In the genomic region with DNA sequence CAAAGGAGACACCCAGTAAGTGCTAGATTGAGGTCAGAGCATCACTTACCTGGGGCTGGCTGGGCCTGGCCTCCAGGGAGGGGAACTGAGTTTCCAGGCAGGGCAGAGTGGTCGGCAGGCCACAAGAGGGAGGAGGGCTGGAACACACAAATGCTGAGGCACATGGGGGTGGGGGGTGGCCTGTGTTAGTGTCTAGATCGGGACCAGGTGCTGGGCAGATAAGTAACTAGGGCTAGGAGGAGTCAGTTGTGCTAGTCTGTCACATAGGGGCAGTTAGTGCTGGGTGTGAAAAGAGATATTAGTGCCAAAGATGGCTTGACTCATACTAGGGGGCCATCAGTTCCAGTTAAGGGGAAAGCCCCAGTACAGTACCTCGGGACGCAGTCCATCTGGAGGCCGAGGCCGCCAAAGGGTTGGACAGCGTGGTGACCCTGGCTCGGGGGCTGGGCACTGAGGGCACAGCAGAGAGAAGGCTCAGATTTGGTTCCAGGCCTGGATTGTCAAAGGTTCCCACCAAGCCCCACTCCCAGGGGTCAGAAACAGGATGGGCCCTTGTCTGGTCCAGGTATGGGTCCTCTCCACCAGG, we compare ENCODE assay signal across 21 mouse cellular contexts. TPM values are rescaled to one million over a fixed set of nuclear protein-coding genes. Genes with fewer than 3 reads are reported as not detected.
A peak's percentile ranks its signal among the peaks of the same experiment; 100 is the strongest.
DNase-seq lines count a peak whose midpoint lies in the region; ATAC-seq and TF ChIP-seq lines count a peak whose summit lies in the region.
"Had no signal": no experiment of that assay in that cellular context is flagged by ENCODE, and none has a peak within 500 bp of the region (broad histone marks: within the 10 kb centered on the region; RNA-seq: fewer than 3 reads in every experiment).

No protein-coding gene starts in this region.

- no peaks in the 10 kb centered on the region for H3K9me3 ChIP-seq in heart, embryonic 11.5 days (replicated peaks; ENCODE audit: control insufficient read depth, low read length)
- no peaks in the 10 kb centered on the region for H3K9me3 ChIP-seq in lung, postnatal 0 days (ENCODE audit: low read length)
- H3K9me3 ChIP-seq in liver, embryonic 16.5 days (replicated peaks; ENCODE audit: control insufficient read depth, low read length): no peaks in the 10 kb centered on the region
- H3K9me3 ChIP-seq in stomach, postnatal 0 days (ENCODE audit: control insufficient read depth, low read length): no peaks in the 10 kb centered on the region
- no peaks in the 10 kb centered on the region for H3K9me3 ChIP-seq in forebrain, embryonic 10.5 days
- H3K9me3 ChIP-seq: embryonic facial prominence, embryonic 12.5 days; forebrain, embryonic 13.5 days; G1E; hindbrain, embryonic 12.5 days had no signal

- TF ChIP-seq CTCF in lung, postnatal 0 days (IDR thresholded peaks at IDR 0.05): no peak
- no peak for TF ChIP-seq CTCF in stomach, postnatal 0 days (IDR thresholded peaks at IDR 0.05; ENCODE audit: low read depth)

- H3K4me3 ChIP-seq in heart, embryonic 11.5 days (ENCODE audit: low read depth, low read length): no peak overlapping the region
- no peak overlapping the region for H3K4me3 ChIP-seq in lung, postnatal 0 days (ENCODE audit: low read depth, low read length)
- H3K4me3 ChIP-seq in liver, embryonic 16.5 days (ENCODE audit: low read depth, low read length): no peak overlapping the region
- H3K4me3 ChIP-seq in stomach, postnatal 0 days (ENCODE audit: low read depth, low read length): no peak overlapping the region
- H3K4me3 ChIP-seq in forebrain, embryonic 10.5 days: no peak overlapping the region
- H3K4me3 ChIP-seq: embryonic facial prominence, embryonic 12.5 days; forebrain, embryonic 13.5 days; gastrocnemius, adult 2 months; hindbrain, embryonic 12.5 days had no signal

- DNase-seq in heart, adult 11 months: peak; percentile 91
- DNase-seq in lung, postnatal 0 days (ENCODE audit: low spot score): no peak
- DNase-seq in lung, postnatal 4 days: no peak
- no peak for DNase-seq in stomach, postnatal 0 days (ENCODE audit: low spot score)
- DNase-seq in forebrain, embryonic 10.5 days (ENCODE audit: extremely low spot score, low spot score): no peak
- no peak for DNase-seq in frontal cortex, adult 2 months (ENCODE audit: extremely low spot score in 1 of 2, low spot score in 1 of 2)
- DNase-seq: adrenal gland, postnatal 14 days; B cell, adult 2 months; cerebellum, adult 11-12 months; cerebellum, adult 9-10 months; forebrain, postnatal 0 days had no signal

- H3K9ac ChIP-seq in heart, embryonic 11.5 days (ENCODE audit: low read depth, low read length): no peak overlapping the region
- no peak overlapping the region for H3K9ac ChIP-seq in lung, postnatal 0 days (replicated peaks; ENCODE audit: low read depth)
- no peak overlapping the region for H3K9ac ChIP-seq in liver, embryonic 16.5 days (ENCODE audit: low read depth, low read length)
- no peak overlapping the region for H3K9ac ChIP-seq in stomach, postnatal 0 days (ENCODE audit: low read length)
- H3K9ac ChIP-seq: embryonic facial prominence, embryonic 12.5 days; forebrain, embryonic 13.5 days; forebrain, postnatal 0 days; hindbrain, embryonic 12.5 days had no signal

- no peaks in the 10 kb centered on the region for H3K27me3 ChIP-seq in heart, embryonic 11.5 days (ENCODE audit: control insufficient read depth, insufficient read depth, low read length)
- no peaks in the 10 kb centered on the region for H3K27me3 ChIP-seq in lung, postnatal 0 days (replicated peaks; ENCODE audit: insufficient read depth, low read length)
- no peaks in the 10 kb centered on the region for H3K27me3 ChIP-seq in liver, embryonic 16.5 days (ENCODE audit: control insufficient read depth, insufficient read depth, low read depth, low read length)
- no peaks in the 10 kb centered on the region for H3K27me3 ChIP-seq in stomach, postnatal 0 days (ENCODE audit: control insufficient read depth, insufficient read depth, low read length)
- H3K27me3 ChIP-seq in forebrain, embryonic 10.5 days (ENCODE audit: poor library complexity, severe bottlenecking): no peaks in the 10 kb centered on the region
- H3K27me3 ChIP-seq: embryonic facial prominence, embryonic 12.5 days; forebrain, embryonic 13.5 days; hindbrain, embryonic 12.5 days had no signal

- peaks cover 50% of the 10 kb centered on the region for H3K36me3 ChIP-seq in heart, embryonic 11.5 days (ENCODE audit: control insufficient read depth, insufficient read depth, low read length)
- H3K36me3 ChIP-seq in lung, postnatal 0 days (ENCODE audit: insufficient read depth, low read length): peaks cover 54% of the 10 kb centered on the region
- peaks cover 29% of the 10 kb centered on the region for H3K36me3 ChIP-seq in liver, embryonic 16.5 days (ENCODE audit: control insufficient read depth, insufficient read depth)
- H3K36me3 ChIP-seq in stomach, postnatal 0 days (ENCODE audit: control insufficient read depth, insufficient read depth, low read length): peaks cover 38% of the 10 kb centered on the region
- peaks cover 97% of the 10 kb centered on the region for H3K36me3 ChIP-seq in forebrain, embryonic 10.5 days (replicated peaks)

- no peak overlapping the region for H3K27ac ChIP-seq in heart, embryonic 11.5 days (ENCODE audit: low read depth, low read length)
- H3K27ac ChIP-seq in lung, postnatal 0 days (ENCODE audit: low read length): no peak overlapping the region
- H3K27ac ChIP-seq in liver, embryonic 16.5 days (ENCODE audit: low read length): no peak overlapping the region
- H3K27ac ChIP-seq in stomach, postnatal 0 days (replicated peaks): peak overlapping the region; percentile 49; the same call in 1 of the 2 replicates
- no peak overlapping the region for H3K27ac ChIP-seq in forebrain, embryonic 10.5 days
- H3K27ac ChIP-seq: embryonic facial prominence, embryonic 12.5 days; forebrain, embryonic 13.5 days; gastrocnemius, adult 2 months; hindbrain, embryonic 12.5 days had no signal

- no peak for ATAC-seq in heart, embryonic 11.5 days (replicated peaks; ENCODE audit: insufficient number of reproducible peaks, low FRiP score, low TSS enrichment)
- ATAC-seq in lung, postnatal 0 days: peak; percentile 56
- ATAC-seq in liver, embryonic 16.5 days (ENCODE audit: low read depth): peak; percentile 45
- no peak for ATAC-seq in stomach, postnatal 0 days (ENCODE audit: low FRiP score, low TSS enrichment)
- ATAC-seq: CD4-positive, CD25-positive, alpha-beta regulatory T cell, adult 4 months; forebrain, embryonic 13.5 days; forebrain, postnatal 0 days had no signal

- H3K4me2 ChIP-seq in heart, embryonic 11.5 days: no peak overlapping the region
- H3K4me2 ChIP-seq in lung, postnatal 0 days (replicated peaks; ENCODE audit: low read depth, low read length): no peak overlapping the region
- no peak overlapping the region for H3K4me2 ChIP-seq in liver, embryonic 16.5 days (ENCODE audit: low read depth, low read length)
- no peak overlapping the region for H3K4me2 ChIP-seq in stomach, postnatal 0 days (replicated peaks; ENCODE audit: low read depth)
- H3K4me2 ChIP-seq: embryonic facial prominence, embryonic 12.5 days; forebrain, embryonic 13.5 days; hindbrain, embryonic 12.5 days had no signal

- WGBS in heart, embryonic 11.5 days (ENCODE audit: insufficient replicate concordance): 84% methylated on average over 8 of the region's 8 CpGs
- 58% methylated on average over 8 of the region's 8 CpGs for WGBS in lung, postnatal 0 days
- WGBS in liver, embryonic 16.5 days (ENCODE audit: insufficient replicate concordance): 57% methylated on average over 8 of the region's 8 CpGs
- WGBS in stomach, postnatal 0 days: 82% methylated on average over 8 of the region's 8 CpGs
- 93% methylated on average over 8 of the region's 8 CpGs for WGBS in forebrain, embryonic 10.5 days

- H3K4me1 ChIP-seq in heart, embryonic 11.5 days (ENCODE audit: control insufficient read depth, insufficient read depth, low read length): no peaks in the 10 kb centered on the region
- no peaks in the 10 kb centered on the region; the same call in 1 of the 2 replicates for H3K4me1 ChIP-seq in lung, postnatal 0 days (ENCODE audit: insufficient read depth, low read depth, low read length)
- peaks cover 19% of the 10 kb centered on the region for H3K4me1 ChIP-seq in liver, embryonic 16.5 days (ENCODE audit: control insufficient read depth, low read depth, low read length)
- H3K4me1 ChIP-seq in stomach, postnatal 0 days (replicated peaks; ENCODE audit: control insufficient read depth, insufficient read depth): no peaks in the 10 kb centered on the region; the same call in 1 of the 2 replicates
- no peaks in the 10 kb centered on the region for H3K4me1 ChIP-seq in forebrain, embryonic 10.5 days
- H3K4me1 ChIP-seq: embryonic facial prominence, embryonic 12.5 days; forebrain, embryonic 13.5 days; hindbrain, embryonic 12.5 days had no signal

- no peak for TF ChIP-seq EP300 in lung, postnatal 0 days (IDR thresholded peaks at IDR 0.05)
- TF ChIP-seq EP300 in stomach, postnatal 0 days (optimal IDR thresholded peaks at IDR 0.05): no peak

RNA-seq across cellular contexts. Expression of a gene that starts 19.4 kb away (rescaled TPM):
- polyA plus RNA-seq in heart, embryonic 11.5 days (2014; fragmentation: Nextera tagmentation; extraction: Ambion mirVana): 45.7 and 50.8 TPM in 2 replicates
- polyA plus RNA-seq in lung, postnatal 0 days (2015; fragmentation: Nextera tagmentation; extraction: Ambion mirVana): 28.1 and 30.9 TPM in 2 replicates
- polyA plus RNA-seq in liver, embryonic 16.5 days (2015; fragmentation: Nextera tagmentation; extraction: Ambion mirVana): 20.7 and 23.1 TPM in 2 replicates
- 27.6 and 31.9 TPM in 2 replicates for polyA plus RNA-seq in stomach, postnatal 0 days (2015; fragmentation: Nextera tagmentation; extraction: Ambion mirVana)
- 80.7 and 84.9 TPM in 2 replicates for polyA plus RNA-seq in forebrain, embryonic 10.5 days (2016; fragmentation: Nextera tagmentation; extraction: Ambion mirVana)
- polyA plus RNA-seq in frontal cortex, adult 2 months (2012; rRNA removed): 212 and 221 TPM in 2 replicates

RNA-seq across cellular contexts. Expression of a gene that starts 26.8 kb away (rescaled TPM):
- polyA plus RNA-seq in heart, embryonic 11.5 days (2014; fragmentation: Nextera tagmentation; extraction: Ambion mirVana): 0.79 and 1.0 TPM in 2 replicates
- 0.11 and 0.12 TPM in 2 replicates for polyA plus RNA-seq in lung, postnatal 0 days (2015; fragmentation: Nextera tagmentation; extraction: Ambion mirVana)
- polyA plus RNA-seq in liver, embryonic 16.5 days (2015; fragmentation: Nextera tagmentation; extraction: Ambion mirVana): 1.9 and 2.6 TPM in 2 replicates
- polyA plus RNA-seq in stomach, postnatal 0 days (2015; fragmentation: Nextera tagmentation; extraction: Ambion mirVana): 0.44 and 0.47 TPM in 2 replicates
- polyA plus RNA-seq in forebrain, embryonic 10.5 days (2016; fragmentation: Nextera tagmentation; extraction: Ambion mirVana): 0.17 and 0.23 TPM in 2 replicates
- not detected in 2 replicates for polyA plus RNA-seq in frontal cortex, adult 2 months (2012; rRNA removed)
- polyA plus RNA-seq: CD4-positive, CD25-positive, alpha-beta regulatory T cell, adult 4 months; cortical plate, adult 2 months; embryonic facial prominence, embryonic 12.5 days; forebrain, embryonic 13.5 days; forebrain, postnatal 0 days; hindbrain, embryonic 12.5 days had no signal

RNA-seq across cellular contexts. Expression of a gene that starts 38.5 kb away (rescaled TPM):
- polyA plus RNA-seq in heart, embryonic 11.5 days (2014; fragmentation: Nextera tagmentation; extraction: Ambion mirVana): not detected in 2 replicates
- polyA plus RNA-seq in lung, postnatal 0 days (2015; fragmentation: Nextera tagmentation; extraction: Ambion mirVana): not detected in 2 replicates
- polyA plus RNA-seq in liver, embryonic 16.5 days (2015; fragmentation: Nextera tagmentation; extraction: Ambion mirVana): 8.6 and 8.9 TPM in 2 replicates
- 0.17 TPM in 1 of 2 replicates, not detected in the other for polyA plus RNA-seq in stomach, postnatal 0 days (2015; fragmentation: Nextera tagmentation; extraction: Ambion mirVana)
- polyA plus RNA-seq in forebrain, embryonic 10.5 days (2016; fragmentation: Nextera tagmentation; extraction: Ambion mirVana): not detected in 2 replicates
- polyA plus RNA-seq in frontal cortex, adult 2 months (2012; rRNA removed): not detected in 2 replicates
- polyA plus RNA-seq: CD4-positive, CD25-positive, alpha-beta regulatory T cell, adult 4 months; cortical plate, adult 2 months; embryonic facial prominence, embryonic 12.5 days; forebrain, embryonic 13.5 days; forebrain, postnatal 0 days; G1E; heart, embryonic 14.5 days; hindbrain, embryonic 12.5 days had no signal

RNA-seq across cellular contexts. Expression of a gene that starts 59.8 kb away (rescaled TPM):
- polyA plus RNA-seq in heart, embryonic 11.5 days (2014; fragmentation: Nextera tagmentation; extraction: Ambion mirVana): 29.7 and 37.3 TPM in 2 replicates
- polyA plus RNA-seq in lung, postnatal 0 days (2015; fragmentation: Nextera tagmentation; extraction: Ambion mirVana): 44.8 and 48.1 TPM in 2 replicates
- polyA plus RNA-seq in liver, embryonic 16.5 days (2015; fragmentation: Nextera tagmentation; extraction: Ambion mirVana): 29.2 and 34.4 TPM in 2 replicates
- polyA plus RNA-seq in stomach, postnatal 0 days (2015; fragmentation: Nextera tagmentation; extraction: Ambion mirVana): 24.3 and 24.4 TPM in 2 replicates
- 48.6 and 50.0 TPM in 2 replicates for polyA plus RNA-seq in forebrain, embryonic 10.5 days (2016; fragmentation: Nextera tagmentation; extraction: Ambion mirVana)
- polyA plus RNA-seq in frontal cortex, adult 2 months (2012; rRNA removed): 14.7 and 15.8 TPM in 2 replicates

RNA-seq across cellular contexts. Expression of a gene that starts 59.8 kb away (rescaled TPM):
- 107 and 109 TPM in 2 replicates for polyA plus RNA-seq in heart, embryonic 11.5 days (2014; fragmentation: Nextera tagmentation; extraction: Ambion mirVana)
- polyA plus RNA-seq in lung, postnatal 0 days (2015; fragmentation: Nextera tagmentation; extraction: Ambion mirVana): 73.7 and 80.7 TPM in 2 replicates
- polyA plus RNA-seq in liver, embryonic 16.5 days (2015; fragmentation: Nextera tagmentation; extraction: Ambion mirVana): 100 and 103 TPM in 2 replicates
- 69.4 and 72.8 TPM in 2 replicates for polyA plus RNA-seq in stomach, postnatal 0 days (2015; fragmentation: Nextera tagmentation; extraction: Ambion mirVana)
- 202 and 208 TPM in 2 replicates for polyA plus RNA-seq in forebrain, embryonic 10.5 days (2016; fragmentation: Nextera tagmentation; extraction: Ambion mirVana)
- polyA plus RNA-seq in frontal cortex, adult 2 months (2012; rRNA removed): 101 and 112 TPM in 2 replicates

Comparison
In these comparisons a context has a peak if more than half of its experiments do, and no peak if none do; other contexts are left out.
1. ATAC-seq: peak in lung, postnatal 0 days (single experiment) and liver, embryonic 16.5 days (single experiment); none in heart, embryonic 11.5 days (single experiment) and stomach, postnatal 0 days (single experiment).